Mouse (Mus musculus): Measurements from ENCODE around the gene Vmn1r129.
"Not testable (repeated sequence)": the region's sequence is repeated elsewhere in the genome, so short reads cannot be mapped to it uniquely, and the experiment has no call there.

The Vmn1r129 gene

DNA sequence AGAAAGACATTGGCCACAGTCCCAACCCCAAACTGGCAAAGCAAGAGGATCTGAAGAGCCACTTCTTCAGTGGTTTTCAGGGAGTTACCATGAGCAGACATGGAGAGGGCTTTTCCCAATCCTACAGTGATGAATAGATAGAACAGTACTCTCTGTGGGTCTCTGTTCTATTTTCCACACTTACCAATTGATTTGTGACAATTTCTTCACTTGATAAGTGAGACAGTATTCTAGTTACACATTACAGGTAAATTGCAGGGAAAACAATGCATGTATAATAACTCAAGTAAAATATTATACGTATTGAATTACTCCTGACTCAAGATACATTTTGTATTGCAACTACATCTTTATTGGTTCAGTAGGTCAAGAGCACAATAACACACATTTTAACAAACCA is at the start of gene Vmn1r129:
Vmn1r129 (minus strand) TSS at position 101 of the 400 bp plus-strand sequence.
- ATAC-seq (ENCODE audit: low TSS enrichment): not testable (repeated sequence)

DNA sequence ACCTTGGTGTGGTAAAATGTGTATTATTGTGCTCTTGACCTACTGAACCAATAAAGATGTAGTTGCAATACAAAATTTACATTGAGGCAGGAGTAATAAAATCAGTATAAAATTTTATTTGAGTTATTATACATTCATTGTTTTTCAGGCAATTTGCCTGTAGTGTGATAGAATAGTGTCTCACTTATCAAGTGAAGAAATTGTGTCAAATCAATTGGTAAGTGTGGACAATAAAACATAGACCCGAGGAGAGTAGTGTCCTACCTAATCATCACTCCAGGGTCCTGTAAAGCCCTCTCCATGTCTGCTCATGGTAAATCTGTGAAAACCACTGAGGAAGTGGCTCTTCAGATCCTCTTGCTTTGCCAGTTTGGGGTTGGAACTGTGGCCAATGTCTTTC is 12.0 kb downstream of the Vmn1r129 start, which contains the start of gene Vmn1r128:
Vmn1r128 (plus strand) TSS at position 301 of the 400 bp plus-strand sequence.
- not testable (repeated sequence) for ATAC-seq (ENCODE audit: low TSS enrichment)

- ATAC-seq (ENCODE audit: low TSS enrichment): not testable (repeated sequence)
Measured at GRCm38 (mm10) chr7:21319761-21320160, 41.3 kb downstream of the Vmn1r129 start, which contains the start of gene Vmn1r127. Gene Vmn1r127 (minus strand): TSS chr7:21319861.
